Mouse (Mus musculus): Measurements from ENCODE around the gene Sec14l5. TPM values are rescaled to one million over a fixed set of nuclear protein-coding genes. Genes with fewer than 3 reads are reported as not detected.

Gene Sec14l5
- polyA plus RNA-seq, 1 experiment from 2014 or later, result not detected

GRCm38 (mm10) chr16:5203200-5203599 lies 56.3 kb downstream of the Sec14l5 start:
- H3K27me3 ChIP-seq (replicated peaks; ENCODE audit: control insufficient read depth, insufficient read depth, low read length), result no peaks in the 10 kb centered on the region
- H3K4me3 ChIP-seq (ENCODE audit: low read length), result peak overlapping the region; percentile 80
- peak overlapping the region; percentile 90 for H3K4me2 ChIP-seq (ENCODE audit: low read depth, low read length)
- peak; percentile 63 for ATAC-seq
- 0 out of 2 replicates have a peak overlapping the region, but pooled peaks have one; percentile 14 for H3K27ac ChIP-seq (ENCODE audit: low read length)
- WGBS, result 1% methylated on average over 36 of the region's 36 CpGs
- peaks cover 4% of the 10 kb centered on the region; the same call in 1 of the 2 replicates for H3K36me3 ChIP-seq (ENCODE audit: control insufficient read depth, insufficient read depth, low read length)
- H3K9ac ChIP-seq (ENCODE audit: low read depth, low read length), result peak overlapping the region; percentile 77
- no peaks in the 10 kb centered on the region; the same call in 1 of the 2 replicates for H3K4me1 ChIP-seq (ENCODE audit: control insufficient read depth, insufficient read depth, low read length)
- H3K9me3 ChIP-seq (ENCODE audit: control insufficient read depth, low read length), result no peaks in the 10 kb centered on the region

GRCm38 (mm10) chr16:5203668-5204433 lies 56.9 kb downstream of the Sec14l5 start, which contains the start of gene Nagpa:
Gene Nagpa, minus strand, starts transcription at chr16:5204012.
- H3K4me1 ChIP-seq (ENCODE audit: control insufficient read depth, insufficient read depth, low read length), result no peaks in the 10 kb centered on the region; the same call in 1 of the 2 replicates
- H3K4me2 ChIP-seq (ENCODE audit: low read depth, low read length), result peak within 1 kb of the TSS; percentile 90
- peak within 1 kb of the TSS; percentile 14; the same call in 1 of the 2 replicates for H3K27ac ChIP-seq (ENCODE audit: low read length)
- H3K9ac ChIP-seq (ENCODE audit: low read depth, low read length), result peak within 1 kb of the TSS; percentile 77
- peak within 1 kb of the TSS; percentile 80 for H3K4me3 ChIP-seq (ENCODE audit: low read length)
- no peaks in the 10 kb centered on the region for H3K27me3 ChIP-seq (replicated peaks; ENCODE audit: control insufficient read depth, insufficient read depth, low read length)
- peaks cover 4% of the 10 kb centered on the region; the same call in 1 of the 2 replicates for H3K36me3 ChIP-seq (ENCODE audit: control insufficient read depth, insufficient read depth, low read length)
- WGBS, result 4% methylated on average over 40 of the region's 40 CpGs
- ATAC-seq, result peak; percentile 89
- no peaks in the 10 kb centered on the region for H3K9me3 ChIP-seq (ENCODE audit: control insufficient read depth, low read length)

GRCm38 (mm10) chr16:5205431-5205970 lies 58.6 kb downstream of the Sec14l5 start:
- H3K27ac ChIP-seq (ENCODE audit: low read length), result no peak overlapping the region
- no peaks in the 10 kb centered on the region for H3K9me3 ChIP-seq (ENCODE audit: control insufficient read depth, low read length)
- 88% methylated on average over 5 of the region's 5 CpGs for WGBS
- no peak overlapping the region for H3K4me2 ChIP-seq (ENCODE audit: low read depth, low read length)
- H3K4me3 ChIP-seq (ENCODE audit: low read length), result no peak overlapping the region
- no peaks in the 10 kb centered on the region; the same call in 1 of the 2 replicates for H3K4me1 ChIP-seq (ENCODE audit: control insufficient read depth, insufficient read depth, low read length)
- no peak overlapping the region for H3K9ac ChIP-seq (ENCODE audit: low read depth, low read length)
- no peaks in the 10 kb centered on the region for H3K36me3 ChIP-seq (ENCODE audit: control insufficient read depth, insufficient read depth, low read length)
- no peak for ATAC-seq
- no peaks in the 10 kb centered on the region for H3K27me3 ChIP-seq (replicated peaks; ENCODE audit: control insufficient read depth, insufficient read depth, low read length)

GRCm38 (mm10) chr16:5206051-5206450 lies 59.1 kb downstream of the Sec14l5 start:
- H3K4me2 ChIP-seq (ENCODE audit: low read depth, low read length), result no peak overlapping the region
- ATAC-seq, result no peak
- H3K27ac ChIP-seq (ENCODE audit: low read length), result no peak overlapping the region
- no peak overlapping the region for H3K9ac ChIP-seq (ENCODE audit: low read depth, low read length)
- H3K4me1 ChIP-seq (ENCODE audit: control insufficient read depth, insufficient read depth, low read length), result no peaks in the 10 kb centered on the region; the same call in 1 of the 2 replicates
- no peaks in the 10 kb centered on the region for H3K27me3 ChIP-seq (replicated peaks; ENCODE audit: control insufficient read depth, insufficient read depth, low read length)
- WGBS, result 70% methylated on average over 5 of the region's 5 CpGs
- H3K36me3 ChIP-seq (ENCODE audit: control insufficient read depth, insufficient read depth, low read length), result no peaks in the 10 kb centered on the region
- H3K9me3 ChIP-seq (ENCODE audit: control insufficient read depth, low read length), result no peaks in the 10 kb centered on the region
- H3K4me3 ChIP-seq (ENCODE audit: low read length), result no peak overlapping the region

GRCm38 (mm10) chr16:5210365-5210764 lies 63.5 kb downstream of the Sec14l5 start:
- no peaks in the 10 kb centered on the region for H3K27me3 ChIP-seq (replicated peaks; ENCODE audit: control insufficient read depth, insufficient read depth, low read length)
- H3K36me3 ChIP-seq (ENCODE audit: control insufficient read depth, insufficient read depth, low read length), result no peaks in the 10 kb centered on the region
- no peak overlapping the region for H3K4me3 ChIP-seq (ENCODE audit: low read length)
- WGBS, result 65% methylated on average over 2 of the region's 2 CpGs
- no peak overlapping the region for H3K27ac ChIP-seq (ENCODE audit: low read length)
- H3K4me2 ChIP-seq (ENCODE audit: low read depth, low read length), result no peak overlapping the region
- no peak overlapping the region for H3K9ac ChIP-seq (ENCODE audit: low read depth, low read length)
- ATAC-seq, result no peak
- H3K9me3 ChIP-seq (ENCODE audit: control insufficient read depth, low read length), result no peaks in the 10 kb centered on the region
- no peaks in the 10 kb centered on the region for H3K4me1 ChIP-seq (ENCODE audit: control insufficient read depth, insufficient read depth, low read length)

GRCm38 (mm10) chr16:5212150-5212549 lies 65.2 kb downstream of the Sec14l5 start:
- WGBS, result 76% methylated on average over 3 of the region's 3 CpGs
- Histone ChIP-seq H3K27me3 (replicated peaks; ENCODE audit: control insufficient read depth, insufficient read depth, low read length) (no peaks in the 10 kb centered on the region), H3K4me1 (ENCODE audit: control insufficient read depth, insufficient read depth, low read length) (no peaks in the 10 kb centered on the region), H3K9ac (ENCODE audit: low read depth, low read length) (no peak overlapping the region), H3K27ac (ENCODE audit: low read length) (no peak overlapping the region), H3K9me3 (ENCODE audit: control insufficient read depth, low read length) (no peaks in the 10 kb centered on the region), H3K4me2 (ENCODE audit: low read depth, low read length) (no peak overlapping the region), H3K36me3 (ENCODE audit: control insufficient read depth, insufficient read depth, low read length) (no peaks in the 10 kb centered on the region), H3K4me3 (ENCODE audit: low read length) (no peak overlapping the region)
- ATAC-seq, result no peak

- H3K36me3 ChIP-seq (ENCODE audit: control insufficient read depth, insufficient read depth, low read length), result no peaks in the 10 kb centered on the region
- H3K4me3 ChIP-seq (ENCODE audit: low read length), result no peak overlapping the region
- H3K27ac ChIP-seq (ENCODE audit: low read length), result no peak overlapping the region
- H3K4me2 ChIP-seq (ENCODE audit: low read depth, low read length), result no peak overlapping the region
- ATAC-seq, result no peak
- WGBS, result 83% methylated on average over 2 of the region's 2 CpGs
- H3K4me1 ChIP-seq (ENCODE audit: control insufficient read depth, insufficient read depth, low read length), result no peaks in the 10 kb centered on the region
- H3K9ac ChIP-seq (ENCODE audit: low read depth, low read length), result no peak overlapping the region
- H3K27me3 ChIP-seq (replicated peaks; ENCODE audit: control insufficient read depth, insufficient read depth, low read length), result no peaks in the 10 kb centered on the region
- no peaks in the 10 kb centered on the region for H3K9me3 ChIP-seq (ENCODE audit: control insufficient read depth, low read length)
These were observed 67.2 kb downstream of the Sec14l5 start for GRCm38 (mm10) chr16:5214126-5214525.

- Histone ChIP-seq H3K4me1 (ENCODE audit: control insufficient read depth, insufficient read depth, low read length) (no peaks in the 10 kb centered on the region), H3K36me3 (ENCODE audit: control insufficient read depth, insufficient read depth, low read length) (no peaks in the 10 kb centered on the region), H3K9ac (ENCODE audit: low read depth, low read length) (no peak overlapping the region), H3K27ac (ENCODE audit: low read length) (no peak overlapping the region), H3K9me3 (ENCODE audit: control insufficient read depth, low read length) (no peaks in the 10 kb centered on the region), H3K4me2 (ENCODE audit: low read depth, low read length) (no peak overlapping the region), H3K27me3 (replicated peaks; ENCODE audit: control insufficient read depth, insufficient read depth, low read length) (no peaks in the 10 kb centered on the region), H3K4me3 (ENCODE audit: low read length) (no peak overlapping the region)
- 48% methylated on average over 6 of the region's 6 CpGs for WGBS
- no peak for ATAC-seq
These were observed 69.8 kb downstream of the Sec14l5 start for GRCm38 (mm10) chr16:5216686-5217085.

- H3K27me3 ChIP-seq (replicated peaks; ENCODE audit: control insufficient read depth, insufficient read depth, low read length), result 0 out of 2 replicates have a peak, but pooled peaks cover 2% of the 10 kb centered on the region
- no peaks in the 10 kb centered on the region for H3K9me3 ChIP-seq (ENCODE audit: control insufficient read depth, low read length)
- no peaks in the 10 kb centered on the region for H3K4me1 ChIP-seq (ENCODE audit: control insufficient read depth, insufficient read depth, low read length)
- no peaks in the 10 kb centered on the region for H3K36me3 ChIP-seq (ENCODE audit: control insufficient read depth, insufficient read depth, low read length)
- 75% methylated on average over 5 of the region's 5 CpGs for WGBS
- no peak overlapping the region for H3K4me2 ChIP-seq (ENCODE audit: low read depth, low read length)
- no peak overlapping the region for H3K9ac ChIP-seq (ENCODE audit: low read depth, low read length)
- H3K4me3 ChIP-seq (ENCODE audit: low read length), result no peak overlapping the region
- H3K27ac ChIP-seq (ENCODE audit: low read length), result no peak overlapping the region
- no peak for ATAC-seq
These were observed 70.6 kb downstream of the Sec14l5 start for GRCm38 (mm10) chr16:5217341-5218133.

Measured in intestine, embryonic 16.5 days (tissue).